Mouse (Mus musculus) fat pad, adult 2 months (tissue): ENCODE data around the gene Slc47a2.

Source experiments
- DNase-seq: peaks from one replicate; pipeline ENCODE4 v3.0.0-alpha.2; 2011; ENCODE audit warnings: low read depth, low spot score; ENCODE audit errors: extremely low read depth

Gene Slc47a2

DNA sequence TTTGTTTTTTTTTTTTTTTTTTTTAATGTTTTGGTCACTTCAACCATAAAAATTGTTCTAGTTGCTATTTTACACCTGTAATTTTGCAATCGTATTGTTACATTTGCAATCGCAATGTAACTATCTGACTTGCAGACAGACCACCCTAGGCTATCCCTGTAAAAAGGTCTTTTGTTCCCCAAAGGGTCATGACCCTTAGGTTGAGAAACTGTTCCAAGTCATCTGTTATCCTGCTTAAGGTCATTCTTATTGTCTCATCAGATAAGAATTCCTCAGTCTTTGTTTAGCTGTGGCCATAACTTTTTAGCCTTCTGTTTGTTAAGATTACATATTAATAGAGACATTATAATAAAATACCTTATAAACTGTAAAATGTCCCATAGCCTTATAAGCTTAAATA lies 49.4 kb downstream of the Slc47a2 start:
- DNase-seq: no peak

DNA sequence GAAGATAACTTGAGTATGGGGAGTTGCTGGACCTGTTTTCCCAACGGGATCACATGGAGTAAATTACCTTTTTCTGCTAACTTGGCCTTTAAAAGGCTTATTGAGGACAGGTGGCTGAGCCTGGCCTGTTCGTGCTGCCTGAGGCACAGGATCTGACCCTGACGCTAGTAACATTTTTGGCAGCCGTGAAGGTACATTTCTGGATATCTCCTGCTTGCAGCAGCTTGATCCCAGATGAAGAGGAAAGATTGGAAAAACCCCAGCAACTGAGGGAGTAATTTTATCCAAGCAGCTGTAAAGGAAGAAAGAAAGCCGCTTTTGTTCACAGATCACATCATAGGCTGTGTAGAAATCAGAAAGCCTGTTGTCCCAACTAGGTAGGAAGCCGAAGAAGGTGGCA lies 58.3 kb downstream of the Slc47a2 start:
- peak; percentile 100 for DNase-seq

DNA sequence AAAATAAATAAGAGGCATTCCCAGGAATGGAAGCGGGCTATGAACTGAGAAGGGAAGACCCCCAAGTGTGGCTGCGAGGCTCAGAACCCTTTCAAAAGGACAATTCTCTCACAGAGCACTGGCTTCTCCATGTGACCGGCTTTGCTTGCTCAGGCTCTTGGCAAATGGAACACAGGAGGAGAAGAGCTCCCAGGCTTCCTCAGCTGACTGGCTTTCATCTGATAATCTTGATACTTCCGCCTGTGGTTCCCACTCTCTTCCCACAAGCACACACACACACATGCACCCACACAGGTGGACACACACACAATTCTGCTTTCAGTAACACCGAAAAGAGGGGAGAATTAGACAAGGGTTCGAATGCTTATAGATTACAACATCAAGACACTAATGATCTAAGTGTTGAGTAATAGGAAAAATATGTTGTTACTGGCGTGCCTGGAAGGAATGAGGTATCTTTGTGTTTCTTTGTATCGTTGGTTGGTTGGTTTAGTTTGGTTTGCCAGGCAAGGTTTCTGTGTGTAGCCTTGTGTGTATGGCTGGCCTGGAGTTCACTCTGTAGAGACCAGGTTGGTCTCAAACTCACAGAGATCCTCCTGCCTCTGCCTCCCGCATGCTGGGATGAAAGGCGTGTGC lies 59.1 kb downstream of the Slc47a2 start:
- DNase-seq: no peak

DNA sequence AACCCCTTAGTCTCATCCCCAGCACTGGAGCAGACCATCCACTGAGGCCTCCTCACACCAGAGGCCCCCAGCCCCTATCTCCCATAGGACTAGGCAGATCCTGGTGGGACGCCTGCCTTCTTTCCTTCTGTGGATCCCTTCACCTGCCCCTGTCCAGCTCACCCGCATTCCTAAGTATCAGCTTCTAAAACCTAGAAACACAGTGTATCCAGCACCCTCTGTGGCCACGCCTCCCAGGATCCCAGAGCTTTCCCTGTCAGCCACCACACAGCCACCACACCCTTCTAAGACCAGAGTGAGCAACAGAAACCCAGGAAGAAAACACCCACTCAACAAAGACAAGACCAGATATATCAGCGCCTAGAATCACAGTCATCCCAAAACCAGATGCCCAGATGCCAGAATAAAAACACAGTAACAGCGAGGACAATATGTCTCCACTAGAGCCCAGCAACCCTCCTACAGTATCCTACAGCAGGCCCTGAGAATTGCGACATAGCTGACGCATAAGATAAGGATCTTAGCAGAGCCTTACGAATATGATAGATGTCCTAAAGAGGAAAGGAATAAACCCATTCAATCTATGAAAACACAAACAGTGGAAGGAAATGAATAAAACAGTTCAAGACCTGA lies 64.1 kb downstream of the Slc47a2 start:
- DNase-seq: no peak

DNA sequence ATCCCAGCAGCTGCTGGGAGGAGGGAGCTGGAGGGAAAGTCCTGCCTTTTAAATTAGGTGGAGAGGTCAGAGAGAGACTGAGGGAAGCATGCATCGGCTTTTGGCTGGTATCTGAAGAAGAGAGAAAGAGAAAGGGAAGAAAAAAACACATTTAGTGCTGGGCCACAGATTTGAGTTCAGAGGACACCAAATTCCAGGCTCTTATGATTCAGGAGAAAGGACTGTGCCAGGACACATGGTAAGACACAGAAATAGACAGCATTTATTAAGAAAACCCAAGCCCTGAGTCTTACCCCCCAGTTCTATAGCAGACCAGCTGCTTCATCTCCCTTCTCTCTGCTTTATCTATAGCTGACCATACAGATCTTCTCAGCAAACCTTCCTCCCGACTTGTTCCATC lies 64.7 kb downstream of the Slc47a2 start:
- no peak for DNase-seq

DNA sequence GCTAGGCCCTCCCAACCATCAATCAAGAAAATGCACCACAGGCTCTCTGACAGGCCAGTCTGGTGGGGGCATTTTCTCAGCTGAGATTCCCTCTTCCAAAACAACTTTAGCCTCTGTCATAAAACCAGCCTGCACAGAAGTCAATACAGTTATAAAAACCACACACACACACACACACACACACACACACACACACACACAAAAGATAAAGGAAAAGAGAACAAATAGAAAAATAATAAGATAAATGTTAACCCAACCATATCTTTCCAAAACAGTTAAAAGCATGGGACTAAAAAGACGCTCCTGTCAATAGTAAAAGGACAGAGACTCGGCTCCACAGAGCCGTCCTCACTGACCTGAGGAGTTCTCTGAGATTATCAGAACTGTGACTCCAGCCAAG lies 66.2 kb downstream of the Slc47a2 start:
- DNase-seq: no peak

DNA sequence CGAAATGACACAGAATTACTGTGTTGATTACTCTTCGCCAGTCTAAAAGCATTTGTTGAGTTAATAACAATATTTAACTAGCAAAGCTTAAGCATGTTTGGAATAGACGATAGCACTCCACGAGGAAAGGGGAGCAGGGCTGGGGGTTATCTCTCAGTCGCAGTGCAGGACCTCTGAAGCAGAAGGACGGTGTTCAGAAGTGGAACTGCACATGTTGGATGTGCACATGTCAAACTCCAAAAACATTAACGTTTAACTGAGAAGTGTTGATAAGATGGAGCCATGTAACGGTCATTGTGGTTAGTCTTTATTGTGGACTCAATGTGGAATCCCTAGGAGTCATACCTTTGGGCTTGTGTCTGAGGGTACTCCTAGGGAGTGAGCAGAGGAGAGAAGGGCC lies 67.6 kb downstream of the Slc47a2 start:
- no peak for DNase-seq

DNA sequence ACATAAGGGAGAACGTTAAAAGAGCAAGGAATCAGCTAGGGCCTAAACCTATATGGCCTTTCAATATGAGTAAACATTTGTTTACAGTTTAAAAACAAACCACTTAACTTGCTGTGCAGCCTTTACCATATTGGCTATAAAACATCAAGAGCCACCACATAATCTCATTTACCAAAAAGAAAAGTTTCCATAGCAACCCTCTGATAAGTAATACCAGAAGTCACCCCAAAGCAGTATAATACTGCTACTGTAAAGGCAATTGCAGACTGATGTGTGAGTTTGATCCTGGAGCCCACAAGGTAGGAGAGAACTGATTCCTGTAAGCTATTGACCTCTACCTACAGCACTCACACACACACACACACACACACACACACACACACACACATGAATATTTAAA lies 68.2 kb downstream of the Slc47a2 start:
- no peak for DNase-seq

DNA sequence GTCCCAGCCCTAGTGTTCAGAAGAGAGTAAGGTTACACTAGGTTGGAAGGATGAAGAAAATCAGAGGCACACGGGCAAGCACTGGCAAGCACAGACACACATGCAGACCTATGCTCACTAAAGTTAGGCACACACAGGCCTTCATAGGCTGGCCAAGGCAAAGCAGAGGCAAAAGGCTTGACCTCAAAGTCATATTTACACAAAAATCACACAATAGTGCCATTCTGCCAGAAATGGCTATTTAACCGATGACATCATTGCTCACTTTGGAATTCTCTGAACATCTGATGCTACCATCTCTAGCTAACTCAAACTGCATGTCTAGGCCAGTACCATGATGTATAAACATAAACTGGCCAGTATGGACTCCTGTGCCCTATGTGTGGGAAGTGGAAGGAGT lies 68.7 kb downstream of the Slc47a2 start:
- no peak for DNase-seq

DNA sequence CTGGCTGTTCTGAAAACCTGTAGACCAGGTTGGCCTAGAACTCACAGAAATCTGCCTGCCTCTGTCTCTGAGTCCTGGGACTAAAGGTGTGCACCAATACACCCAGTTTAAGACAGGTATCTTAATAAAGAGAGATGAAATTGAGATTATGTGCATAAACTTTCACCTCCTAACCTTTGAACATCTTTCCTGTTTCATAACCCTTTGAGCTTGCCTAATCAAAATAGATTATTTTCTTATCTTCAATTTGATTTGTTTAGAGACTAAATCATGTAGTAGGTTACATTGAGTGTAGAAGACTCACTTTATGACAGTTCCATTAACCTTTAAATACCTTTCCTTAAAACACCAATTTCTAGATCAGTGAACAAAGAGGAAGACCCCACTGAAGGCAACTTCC lies 71.0 kb downstream of the Slc47a2 start:
- DNase-seq: no peak

DNA sequence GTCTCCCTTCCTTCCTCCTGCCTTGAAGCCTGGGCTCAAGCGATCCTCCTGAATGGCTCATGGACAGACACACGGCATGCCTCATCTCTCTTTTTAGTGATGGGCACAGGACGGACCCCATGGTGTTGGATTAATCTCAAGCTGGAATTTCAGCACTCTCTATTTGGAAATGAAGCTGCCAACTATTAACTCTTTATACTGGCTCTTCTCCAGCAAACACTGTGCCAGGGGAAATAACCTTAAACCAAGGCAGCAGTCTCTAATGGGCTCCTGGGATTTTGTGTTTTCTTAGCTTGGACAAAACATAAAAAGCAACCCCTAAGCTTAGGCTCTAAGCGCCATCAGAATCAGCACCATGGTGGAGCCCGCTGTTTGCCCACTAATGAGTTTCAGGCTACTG lies 72.3 kb downstream of the Slc47a2 start:
- no peak for DNase-seq

DNA sequence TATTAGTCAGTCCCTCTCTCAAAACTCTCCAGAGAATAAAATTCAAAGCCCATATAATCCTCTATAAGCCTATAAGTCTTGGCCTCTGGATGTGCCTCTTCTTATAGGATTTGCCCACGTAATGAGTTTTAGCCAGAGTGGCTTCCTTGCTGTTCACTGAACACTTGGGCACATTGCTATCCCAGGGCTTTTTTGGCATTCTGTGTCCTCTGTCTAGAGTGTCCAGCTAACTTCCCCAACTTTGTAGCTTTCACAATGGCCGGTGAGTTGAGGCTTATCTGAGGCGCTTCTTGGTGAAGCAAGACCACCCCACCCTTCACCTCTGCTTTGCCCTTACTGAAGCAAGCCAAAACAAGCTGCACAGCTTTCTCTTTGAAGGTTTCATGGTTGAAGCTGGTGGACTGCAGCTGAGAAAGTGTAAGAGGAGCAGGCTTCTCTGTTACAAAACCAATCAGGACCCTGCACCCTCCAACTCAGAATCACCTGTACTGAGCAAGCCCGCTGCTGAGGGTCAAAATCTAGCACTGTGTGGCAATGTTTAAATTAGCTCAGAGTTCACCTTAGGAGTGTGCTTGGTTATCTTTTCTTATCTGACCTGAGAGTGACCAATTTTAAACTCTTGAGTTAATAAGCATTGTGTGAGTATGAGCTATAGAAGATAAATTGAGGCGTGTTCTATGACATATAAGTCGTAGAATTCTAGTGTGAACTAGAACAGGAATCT lies 73.9 kb downstream of the Slc47a2 start:
- DNase-seq: no peak

DNA sequence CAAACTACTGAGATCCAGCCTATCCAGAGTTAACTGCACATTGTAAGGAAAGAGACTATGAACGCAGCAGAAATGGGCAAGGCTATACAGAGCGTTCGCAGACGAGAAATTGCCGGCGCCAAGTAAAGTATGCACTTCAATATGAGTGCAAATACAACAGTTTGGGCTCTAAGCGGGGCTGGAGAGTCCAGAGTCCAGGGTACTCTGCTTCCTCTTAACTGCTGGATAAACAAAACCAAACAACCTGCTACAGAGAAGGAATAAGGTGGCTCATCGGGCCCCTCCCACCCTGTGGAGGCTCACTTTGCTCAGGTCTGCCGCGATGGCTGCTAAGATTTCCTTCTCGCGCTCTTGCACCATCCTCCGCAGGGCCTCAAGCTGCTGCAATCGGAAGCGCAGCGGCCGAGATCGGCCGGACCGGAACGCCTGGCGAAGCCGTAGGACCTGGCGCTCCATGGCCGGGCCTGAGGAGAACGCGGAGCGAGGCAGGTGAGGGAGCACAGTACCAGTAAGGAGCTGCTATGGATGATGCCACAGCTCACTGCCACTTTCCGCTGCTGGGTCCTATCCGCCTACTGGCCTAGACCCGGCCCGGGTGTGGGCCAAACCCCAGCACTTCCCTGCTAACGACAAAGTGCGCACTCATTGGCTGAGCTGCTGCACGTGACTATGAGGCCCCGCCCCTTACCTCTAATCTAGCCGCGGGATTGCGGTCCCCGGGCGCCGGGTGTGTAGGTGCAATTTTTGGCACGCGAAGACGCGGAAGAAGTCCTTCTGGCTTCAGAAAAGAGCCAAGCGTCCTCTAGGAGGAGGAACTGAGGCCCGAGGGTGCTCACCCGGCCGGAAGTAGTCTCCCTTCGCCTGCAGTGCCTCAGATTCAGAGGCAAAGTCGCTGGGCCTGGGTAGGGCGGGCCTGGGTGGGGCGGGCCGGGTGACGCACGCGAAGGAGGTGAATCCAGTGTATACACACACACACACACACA lies 75.8 kb downstream of the Slc47a2 start, which contains the start of gene Aldh3a2:
Gene Aldh3a2 (minus strand): TSS at position 914 of the 983 bp plus-strand sequence.
- DNase-seq: no peak

DNA sequence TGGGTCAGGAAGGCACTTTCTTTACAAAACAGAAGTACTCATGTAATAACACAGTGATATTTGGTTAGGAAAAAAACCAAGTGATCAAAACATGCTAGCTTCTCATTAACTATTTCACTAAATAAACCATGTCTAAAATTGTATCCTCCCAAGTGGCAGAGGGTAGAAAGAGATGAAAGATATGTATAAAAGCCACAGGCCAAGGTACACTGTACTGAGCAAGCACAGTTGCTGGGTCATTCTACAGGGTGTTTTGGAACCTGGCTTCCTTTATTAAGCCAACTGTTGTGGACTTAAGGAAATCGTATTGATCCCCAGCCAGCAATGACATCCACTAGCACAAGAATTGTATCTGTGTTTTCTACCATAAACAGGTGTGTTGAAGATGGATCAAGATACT lies 78.8 kb downstream of the Slc47a2 start:
- no peak for DNase-seq

DNA sequence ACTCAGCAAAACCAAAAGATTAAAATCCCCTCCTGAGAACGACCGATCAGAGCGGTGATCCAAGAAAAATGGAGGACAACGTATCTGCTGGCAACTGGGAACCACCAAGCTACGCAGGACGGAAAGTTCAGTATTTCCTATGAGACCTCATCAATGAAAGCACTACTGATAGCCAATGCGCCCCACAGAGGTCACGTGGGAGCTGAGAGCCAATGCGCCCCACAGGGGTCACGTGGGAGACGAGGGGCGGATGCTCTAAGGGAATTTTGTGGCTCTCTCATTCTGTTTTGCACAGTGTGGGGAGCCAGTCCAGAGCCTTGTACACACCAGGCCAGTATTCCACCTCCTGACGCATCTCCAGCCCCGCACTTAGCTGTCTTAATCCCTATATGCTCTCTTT lies 80.1 kb downstream of the Slc47a2 start:
- no peak for DNase-seq

DNA sequence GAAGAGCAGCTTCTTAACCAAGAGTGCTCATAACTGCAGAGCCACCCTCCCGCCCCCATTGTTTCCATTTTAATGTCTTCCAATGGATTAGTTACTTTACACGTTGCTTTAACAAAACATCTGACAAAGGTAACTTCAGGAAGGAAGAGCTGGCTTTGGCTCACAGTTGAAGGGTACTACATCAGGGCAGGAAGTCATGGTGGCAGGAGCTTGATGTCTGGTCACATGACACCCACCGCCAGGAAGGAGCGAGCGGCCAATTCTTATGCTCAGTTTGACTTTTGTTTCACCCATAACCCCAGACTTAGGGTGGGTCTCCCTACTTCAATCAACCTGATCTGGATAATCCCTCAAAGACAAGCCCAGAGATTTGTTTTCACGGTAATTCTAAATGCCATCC lies 83.6 kb downstream of the Slc47a2 start:
- DNase-seq: no peak

DNA sequence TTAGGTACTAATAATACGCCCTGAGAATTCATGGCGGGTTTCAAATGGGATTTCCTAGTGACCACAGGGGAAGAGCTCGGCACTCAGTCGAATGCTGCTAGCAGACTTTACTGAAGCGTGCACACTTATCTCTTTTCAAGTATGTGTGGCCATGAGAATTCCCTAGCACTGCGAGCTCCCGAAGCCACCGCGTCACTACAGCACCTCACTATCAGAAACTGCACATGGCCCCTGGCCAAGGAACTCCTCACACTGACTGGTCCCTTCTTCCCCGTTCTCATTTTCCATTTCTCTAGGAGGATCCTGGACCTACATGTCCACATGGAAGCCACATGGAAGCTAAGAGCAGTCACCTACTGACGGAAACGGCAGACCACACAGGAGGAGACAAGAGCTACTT lies 89.9 kb downstream of the Slc47a2 start:
- DNase-seq: no peak

DNA sequence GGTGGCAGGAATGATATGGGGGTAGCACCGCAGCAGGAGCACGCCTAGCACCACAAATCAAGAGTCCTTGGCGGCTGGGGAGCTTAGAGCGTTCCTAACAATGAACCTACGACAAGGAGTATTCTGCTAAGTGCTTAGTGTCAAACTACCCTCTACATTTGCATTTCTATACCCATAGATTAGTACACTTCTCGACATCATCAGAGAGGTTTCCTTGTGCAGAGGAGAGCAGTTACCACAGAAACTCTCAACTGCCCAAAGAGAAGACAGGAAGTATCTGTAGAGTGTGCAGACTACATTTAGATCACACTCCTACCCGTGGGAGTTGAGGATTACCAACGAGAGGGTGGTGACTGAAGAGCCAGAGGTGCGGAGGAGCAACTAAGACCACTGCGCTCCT lies 90.9 kb downstream of the Slc47a2 start:
- no peak for DNase-seq
